Mouse (Mus musculus): ENCODE measurements around the gene Fntb. TPM values are rescaled to one million over a fixed set of nuclear protein-coding genes. Genes with fewer than 3 reads are reported as not detected.

Gene Fntb
- 35.2 and 37.3 TPM in 2 replicates for polyA plus RNA-seq (2016; fragmentation: Nextera tagmentation; extraction: Ambion mirVana)

GRCm38 (mm10) chr12:76765354-76765851 lies at the start of gene Fntb, which contains the start of gene Churc1:
TSS of gene Fntb (plus strand) at chr12:76765589.
TSS of gene Churc1 (plus strand) at chr12:76765538.
- H3K27ac ChIP-seq = peak within 1 kb of the TSS; percentile 83
- no peaks in the 10 kb centered on the region for H3K36me3 ChIP-seq (replicated peaks)
- peak; percentile 97 for ATAC-seq (ENCODE audit: low FRiP score)
- H3K4me3 ChIP-seq (replicated peaks) = peak within 1 kb of the TSS; percentile 71
- peak within 1 kb of the TSS; percentile 58 for H3K4me2 ChIP-seq
- H3K9me3 ChIP-seq = no peaks in the 10 kb centered on the region
- peaks cover 7% of the 10 kb centered on the region; the same call in 1 of the 2 replicates for H3K27me3 ChIP-seq
- H3K9ac ChIP-seq = peak within 1 kb of the TSS; percentile 70
- peaks cover 7% of the 10 kb centered on the region for H3K4me1 ChIP-seq
- WGBS = under 1% methylated on average over 31 of the region's 31 CpGs

GRCm38 (mm10) chr12:76718384-76718783 lies 47.0 kb upstream of the Fntb start:
- Histone ChIP-seq H3K27me3 (peaks cover 6% of the 10 kb centered on the region; the same call in 1 of the 2 replicates), H3K9me3 (no peaks in the 10 kb centered on the region), H3K9ac (no peak overlapping the region), H3K4me2 (no peak overlapping the region), H3K4me3 (replicated peaks) (no peak overlapping the region), H3K36me3 (replicated peaks) (no peaks in the 10 kb centered on the region), H3K27ac (no peak overlapping the region), H3K4me1 (no peaks in the 10 kb centered on the region)
- ATAC-seq (ENCODE audit: low FRiP score) = no peak
- WGBS = 83% methylated on average over 4 of the region's 4 CpGs

DNA sequence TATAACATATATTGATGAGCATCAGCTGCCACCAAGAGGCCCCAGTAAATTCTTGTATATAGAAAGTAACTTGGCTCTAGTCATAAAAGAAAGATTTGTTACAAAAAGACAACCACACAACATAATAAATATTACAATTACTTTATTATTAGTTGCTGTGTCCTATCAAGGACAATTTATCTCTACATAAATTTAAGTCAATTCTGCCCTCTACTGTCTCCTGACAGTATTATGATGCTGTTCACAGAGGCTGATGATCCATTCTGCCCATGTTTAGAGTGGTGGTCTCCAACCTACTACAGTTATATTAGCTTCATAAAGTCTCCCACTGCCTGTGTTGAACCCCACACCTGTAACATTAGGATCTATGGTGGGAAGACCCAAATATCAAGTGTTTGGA lies 44.8 kb upstream of the Fntb start:
- no peaks in the 10 kb centered on the region for H3K4me1 ChIP-seq
- no peak overlapping the region for H3K4me2 ChIP-seq
- no peaks in the 10 kb centered on the region for H3K27me3 ChIP-seq
- H3K9ac ChIP-seq = no peak overlapping the region
- no peak overlapping the region for H3K27ac ChIP-seq
- ATAC-seq (ENCODE audit: low FRiP score) = no peak
- no peaks in the 10 kb centered on the region for H3K9me3 ChIP-seq
- no peaks in the 10 kb centered on the region for H3K36me3 ChIP-seq (replicated peaks)
- H3K4me3 ChIP-seq (replicated peaks) = no peak overlapping the region

- Histone ChIP-seq H3K4me3 (replicated peaks) (no peak overlapping the region), H3K9ac (no peak overlapping the region), H3K9me3 (no peaks in the 10 kb centered on the region), H3K27ac (no peak overlapping the region), H3K36me3 (replicated peaks) (no peaks in the 10 kb centered on the region), H3K4me2 (no peak overlapping the region), H3K27me3 (no peaks in the 10 kb centered on the region), H3K4me1 (no peaks in the 10 kb centered on the region)
- ATAC-seq (ENCODE audit: low FRiP score) = no peak
- 82% methylated on average over 3 of the region's 3 CpGs for WGBS
Observed at GRCm38 (mm10) chr12:76722026-76722425, 43.4 kb upstream of the Fntb start.

DNA sequence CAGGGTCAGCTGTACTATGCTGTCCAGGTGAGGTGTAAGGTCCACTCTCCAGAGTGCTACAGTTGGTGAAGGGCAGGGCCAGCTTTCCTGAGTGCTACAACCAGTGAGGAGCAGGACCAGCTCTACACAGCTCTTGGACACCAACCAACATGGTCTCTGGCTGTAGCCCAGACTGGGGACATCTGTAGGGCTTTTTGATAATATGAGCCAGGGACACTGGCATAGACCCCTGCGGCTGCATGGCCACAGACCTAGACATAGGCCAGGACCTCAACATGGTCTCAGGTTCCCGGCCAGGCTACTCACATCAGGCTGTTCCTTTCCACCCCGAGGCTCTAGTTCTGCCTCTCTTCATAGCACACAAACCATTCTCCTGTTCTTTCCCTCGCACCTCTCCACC lies 37.4 kb upstream of the Fntb start:
- H3K9me3 ChIP-seq = no peaks in the 10 kb centered on the region
- WGBS = 81% methylated on average over 4 of the region's 4 CpGs

DNA sequence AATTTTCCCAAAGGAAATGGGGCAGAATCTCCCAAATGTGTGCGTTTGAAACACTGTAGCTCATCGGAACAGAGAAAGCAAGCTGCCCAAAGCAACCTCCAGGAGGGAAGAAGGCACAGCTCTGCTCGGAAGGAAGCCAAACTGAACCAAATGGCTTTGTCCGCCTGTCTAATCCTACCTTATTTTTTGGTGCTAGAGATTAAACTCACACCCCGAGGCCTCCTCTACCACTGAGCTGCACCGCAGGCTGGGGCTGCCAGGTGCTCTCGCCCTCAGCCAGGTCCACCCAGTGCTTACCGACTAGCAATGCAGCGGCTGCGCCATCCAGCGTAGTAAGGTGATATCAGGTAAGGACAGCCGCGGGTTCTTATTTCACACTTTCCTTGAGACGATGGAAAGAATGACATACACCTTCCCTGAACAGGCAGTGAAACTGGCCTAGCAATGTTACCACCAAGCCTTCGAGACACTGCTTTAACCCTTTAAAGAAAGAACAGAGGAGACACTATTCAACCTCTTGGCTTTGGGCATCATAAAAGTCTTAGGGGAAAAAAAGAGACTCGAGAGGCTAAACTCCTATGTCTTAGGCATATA lies 14.4 kb upstream of the Fntb start:
- ATAC-seq (ENCODE audit: low FRiP score) = no peak
- H3K36me3 ChIP-seq (replicated peaks) = no peaks in the 10 kb centered on the region
- WGBS = 82% methylated on average over 16 of the region's 16 CpGs

More for the DNA sequence above, 37.4 kb upstream of the Fntb start:
- ATAC-seq (ENCODE audit: low FRiP score) = no peak
- Histone ChIP-seq H3K27ac (no peak overlapping the region), H3K9ac (no peak overlapping the region), H3K4me3 (replicated peaks) (no peak overlapping the region), H3K4me1 (no peaks in the 10 kb centered on the region), H3K4me2 (no peak overlapping the region), H3K36me3 (replicated peaks) (no peaks in the 10 kb centered on the region), H3K27me3 (no peaks in the 10 kb centered on the region)

GRCm38 (mm10) chr12:76752652-76753318 lies 12.6 kb upstream of the Fntb start:
- Histone ChIP-seq H3K9ac (no peak overlapping the region), H3K9me3 (no peaks in the 10 kb centered on the region), H3K27ac (no peak overlapping the region), H3K27me3 (no peaks in the 10 kb centered on the region), H3K4me3 (replicated peaks) (no peak overlapping the region), H3K4me1 (no peaks in the 10 kb centered on the region), H3K36me3 (replicated peaks) (no peaks in the 10 kb centered on the region), H3K4me2 (peak overlapping the region; percentile 21; the same call in 1 of the 2 replicates)
- WGBS = 42% methylated on average over 14 of the region's 14 CpGs
- ATAC-seq (ENCODE audit: low FRiP score) = no peak

More for the DNA sequence above, 14.4 kb upstream of the Fntb start:
- no peak overlapping the region for H3K9ac ChIP-seq
- H3K4me2 ChIP-seq = no peak overlapping the region
- H3K27ac ChIP-seq = no peak overlapping the region
- no peaks in the 10 kb centered on the region for H3K27me3 ChIP-seq
- no peaks in the 10 kb centered on the region for H3K4me1 ChIP-seq
- H3K4me3 ChIP-seq (replicated peaks) = no peak overlapping the region
- H3K9me3 ChIP-seq = no peaks in the 10 kb centered on the region

DNA sequence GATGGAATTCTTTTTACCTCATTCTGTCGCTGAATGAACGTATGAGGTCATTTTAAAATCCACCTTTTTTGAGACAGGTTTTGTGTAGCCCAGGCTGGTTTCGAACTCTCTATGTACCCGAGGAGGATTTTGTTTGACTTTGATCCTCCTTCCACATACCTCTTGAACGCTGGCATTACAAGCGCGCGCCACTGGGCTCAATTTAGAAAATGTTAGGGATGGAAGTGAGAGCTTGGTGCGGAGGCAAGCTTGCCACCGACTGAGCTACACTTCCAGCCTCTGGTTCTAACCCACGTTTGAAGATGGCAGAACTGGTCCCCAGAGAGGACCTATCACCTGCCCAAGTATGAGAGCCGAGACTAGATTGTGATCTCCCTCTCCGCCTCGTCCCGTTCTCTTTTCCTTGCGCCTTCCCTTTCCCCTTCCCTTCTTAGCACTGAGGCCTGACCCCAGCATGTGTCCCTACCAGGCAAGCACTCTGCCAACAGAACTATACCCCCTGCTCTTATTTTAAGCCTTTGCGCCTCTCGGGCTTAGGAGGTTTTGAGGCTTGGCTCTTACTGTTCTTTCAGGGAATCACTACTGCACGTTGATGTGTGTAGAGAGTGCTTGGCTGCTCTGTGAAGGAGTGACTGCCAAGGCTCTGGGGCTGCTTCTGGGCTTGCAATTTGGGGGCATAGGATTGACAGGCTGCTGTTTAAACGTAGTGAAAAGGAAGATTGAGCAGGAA lies 677 bp downstream of the Fntb start:
- H3K9ac ChIP-seq = peak overlapping the region; percentile 70
- H3K4me1 ChIP-seq = peaks cover 7% of the 10 kb centered on the region
- peak overlapping the region; percentile 58 for H3K4me2 ChIP-seq
- H3K36me3 ChIP-seq (replicated peaks) = no peaks in the 10 kb centered on the region
- H3K9me3 ChIP-seq = no peaks in the 10 kb centered on the region
- WGBS = 31% methylated on average over 20 of the region's 20 CpGs
- H3K27me3 ChIP-seq = peaks cover 7% of the 10 kb centered on the region; the same call in 1 of the 2 replicates
- peak overlapping the region; percentile 71 for H3K4me3 ChIP-seq (replicated peaks)
- H3K27ac ChIP-seq = peak overlapping the region; percentile 83
- peak; percentile 44 for ATAC-seq (ENCODE audit: low FRiP score)

DNA sequence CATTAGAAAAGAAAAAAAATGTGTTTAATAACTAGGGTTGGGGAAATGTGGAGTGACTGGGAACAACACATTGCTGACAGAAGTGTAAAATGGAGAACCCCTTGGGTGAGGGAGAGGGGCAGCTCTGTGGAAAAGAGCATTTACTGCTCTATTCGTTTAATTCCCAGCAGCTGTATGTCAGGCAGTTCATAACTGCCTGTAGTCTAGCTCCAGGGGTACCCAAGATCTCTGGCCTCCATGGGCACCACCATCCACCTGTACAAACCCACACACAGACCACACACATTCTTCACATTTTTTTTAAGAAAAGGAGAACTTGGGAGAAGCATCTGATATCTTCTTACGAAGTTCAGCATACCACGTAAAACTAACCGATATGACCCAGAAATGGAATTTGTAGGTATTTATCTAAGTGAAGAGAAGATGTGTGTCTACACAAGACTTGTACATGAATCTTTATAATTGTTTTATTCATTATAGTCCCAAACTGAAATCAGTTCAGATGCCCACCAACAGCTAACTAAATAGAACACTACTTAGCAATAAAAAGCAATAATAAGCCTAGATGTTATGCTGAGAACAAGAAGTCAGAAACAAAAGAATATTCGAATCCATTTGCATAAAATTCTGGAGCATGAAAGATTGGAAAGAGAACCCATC lies 5.6 kb downstream of the Fntb start:
- H3K36me3 ChIP-seq (replicated peaks) = no peaks in the 10 kb centered on the region
- H3K4me1 ChIP-seq = peaks cover 5% of the 10 kb centered on the region
- H3K4me3 ChIP-seq (replicated peaks) = no peak overlapping the region
- no peak for ATAC-seq (ENCODE audit: low FRiP score)
- H3K27me3 ChIP-seq = no peaks in the 10 kb centered on the region
- no peak overlapping the region for H3K4me2 ChIP-seq
- 84% methylated on average over 5 of the region's 5 CpGs for WGBS
- no peak overlapping the region for H3K9ac ChIP-seq
- H3K9me3 ChIP-seq = no peaks in the 10 kb centered on the region
- H3K27ac ChIP-seq = no peak overlapping the region

GRCm38 (mm10) chr12:76771540-76771939 lies 6.2 kb downstream of the Fntb start:
- ATAC-seq (ENCODE audit: low FRiP score) = no peak
- WGBS = 93% methylated on average over 5 of the region's 5 CpGs
- H3K27ac ChIP-seq = no peak overlapping the region
- H3K36me3 ChIP-seq (replicated peaks) = no peaks in the 10 kb centered on the region
- no peak overlapping the region for H3K4me2 ChIP-seq
- no peaks in the 10 kb centered on the region; the same call in 1 of the 2 replicates for H3K4me1 ChIP-seq
- H3K27me3 ChIP-seq = no peaks in the 10 kb centered on the region
- H3K4me3 ChIP-seq (replicated peaks) = no peak overlapping the region
- H3K9me3 ChIP-seq = no peaks in the 10 kb centered on the region
- no peak overlapping the region for H3K9ac ChIP-seq

GRCm38 (mm10) chr12:76774652-76775051 lies 9.3 kb downstream of the Fntb start:
- Histone ChIP-seq H3K9ac (no peak overlapping the region), H3K4me3 (replicated peaks) (no peak overlapping the region), H3K4me2 (no peak overlapping the region), H3K4me1 (no peaks in the 10 kb centered on the region), H3K27me3 (no peaks in the 10 kb centered on the region), H3K9me3 (no peaks in the 10 kb centered on the region), H3K27ac (no peak overlapping the region), H3K36me3 (replicated peaks) (no peaks in the 10 kb centered on the region; the same call in 1 of the 2 replicates)
- WGBS = 87% methylated on average over 3 of the region's 3 CpGs
- no peak for ATAC-seq (ENCODE audit: low FRiP score)

- Histone ChIP-seq H3K4me2 (no peak overlapping the region), H3K4me1 (no peaks in the 10 kb centered on the region), H3K9ac (no peak overlapping the region), H3K36me3 (replicated peaks) (no peaks in the 10 kb centered on the region; the same call in 1 of the 2 replicates), H3K27me3 (no peaks in the 10 kb centered on the region), H3K27ac (no peak overlapping the region), H3K9me3 (no peaks in the 10 kb centered on the region), H3K4me3 (replicated peaks) (no peak overlapping the region)
- 80% methylated on average over 4 of the region's 4 CpGs for WGBS
- ATAC-seq (ENCODE audit: low FRiP score) = no peak
Observed at GRCm38 (mm10) chr12:76775132-76775531, 9.7 kb downstream of the Fntb start.

All from forebrain, embryonic 12.5 days (tissue).